Mouse (Mus musculus) stomach, postnatal 0 days (tissue): ENCODE results near the gene Yif1b.

Experiments
- CTCF ChIP-seq: IDR thresholded peaks from 2 replicates; pipeline ENCODE4 v1.5.1; 2016; ENCODE audit warnings: antibody characterized with exemption, low read depth, mild to moderate bottlenecking, moderate library complexity
- EP300 ChIP-seq: optimal IDR thresholded peaks from 2 replicates; pipeline ENCODE3; 2016; ENCODE audit warnings: antibody characterized with exemption

DNA sequence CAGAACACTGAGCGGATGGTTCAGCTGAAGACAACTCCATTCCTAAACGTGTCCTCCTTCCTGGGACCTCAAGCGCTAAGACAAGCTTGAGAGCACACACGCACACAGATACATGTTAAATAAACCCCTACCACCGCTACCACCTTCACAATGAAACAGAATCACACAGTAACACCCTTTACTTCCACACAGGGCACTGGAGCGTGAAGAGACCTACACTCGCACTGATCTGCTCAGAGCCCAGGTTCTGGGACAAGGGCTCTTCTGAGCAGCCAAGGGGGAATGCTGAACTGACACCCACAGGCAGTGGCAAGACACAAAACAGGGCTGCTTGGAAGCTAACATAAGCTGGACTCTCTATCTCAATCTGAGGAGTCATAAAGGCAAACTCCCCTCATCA, 27.5 kb downstream of the Yif1b start:
- TF ChIP-seq CTCF (no peak), EP300 (no peak)
